Mouse (Mus musculus) lung, postnatal 25 days (tissue): ENCODE measurements around the gene Sbk1.
"Not testable (repeated sequence)": the region's sequence is repeated elsewhere in the genome, so short reads cannot be mapped to it uniquely, and the experiment has no call there.

Experiments used
- DNase-seq: peaks from one replicate; pipeline ENCODE4 v3.0.0; 2022; ENCODE audit warnings: low spot score

Gene Sbk1

GRCm38 (mm10) chr7:126287493-126288103, 15.2 kb downstream of the Sbk1 start:
- DNase-seq, result peak; percentile 60

GRCm38 (mm10) chr7:126288104-126288497, 15.7 kb downstream of the Sbk1 start:
- DNase-seq, result no peak

- no peak for DNase-seq
Measured at GRCm38 (mm10) chr7:126288571-126289091, 16.2 kb downstream of the Sbk1 start.

GRCm38 (mm10) chr7:126289371-126289770, 17.0 kb downstream of the Sbk1 start:
- DNase-seq, result no peak

- no peak for DNase-seq
Measured at GRCm38 (mm10) chr7:126289956-126290355, 17.5 kb downstream of the Sbk1 start.

GRCm38 (mm10) chr7:126291681-126292545, 19.5 kb downstream of the Sbk1 start:
- no peak for DNase-seq

- DNase-seq, result no peak
Measured at GRCm38 (mm10) chr7:126293091-126293490, 20.7 kb downstream of the Sbk1 start.

GRCm38 (mm10) chr7:126297579-126298460, 25.4 kb downstream of the Sbk1 start:
- no peak for DNase-seq

GRCm38 (mm10) chr7:126298856-126299255, 26.4 kb downstream of the Sbk1 start:
- DNase-seq, result peak; percentile 53

- not testable (repeated sequence) for DNase-seq
Measured at GRCm38 (mm10) chr7:126301831-126302230, 29.4 kb downstream of the Sbk1 start.

GRCm38 (mm10) chr7:126311822-126312221, 39.4 kb downstream of the Sbk1 start:
- DNase-seq, result no peak

GRCm38 (mm10) chr7:126313309-126313708, 40.9 kb downstream of the Sbk1 start:
- no peak for DNase-seq

- peak; percentile 49 for DNase-seq
Measured at GRCm38 (mm10) chr7:126314273-126314672, 41.9 kb downstream of the Sbk1 start.

- DNase-seq, result peak; percentile 76
Measured at GRCm38 (mm10) chr7:126323729-126324128, 51.3 kb downstream of the Sbk1 start.

- no peak for DNase-seq
Measured at GRCm38 (mm10) chr7:126324791-126325190, 52.4 kb downstream of the Sbk1 start.

GRCm38 (mm10) chr7:126325576-126326273, 53.3 kb downstream of the Sbk1 start:
- DNase-seq, result not testable (repeated sequence)

- DNase-seq, result not testable (repeated sequence)
Measured at GRCm38 (mm10) chr7:126328848-126329247, 56.4 kb downstream of the Sbk1 start.

- DNase-seq, result no peak
Measured at GRCm38 (mm10) chr7:126329907-126330645, 57.7 kb downstream of the Sbk1 start.

- DNase-seq, result peak; percentile 50
Measured at GRCm38 (mm10) chr7:126330693-126331092, 58.3 kb downstream of the Sbk1 start.

- DNase-seq, result no peak
Measured at GRCm38 (mm10) chr7:126332691-126333090, 60.3 kb downstream of the Sbk1 start.

GRCm38 (mm10) chr7:126335556-126335955, 63.1 kb downstream of the Sbk1 start:
- DNase-seq, result no peak
